Mouse (Mus musculus): ENCODE measurements around the gene Casq1. TPM values are rescaled to one million over a fixed set of nuclear protein-coding genes. Genes with fewer than 3 reads are reported as not detected.

Gene Casq1
- polyA plus RNA-seq, 1 experiment = not detected

DNA sequence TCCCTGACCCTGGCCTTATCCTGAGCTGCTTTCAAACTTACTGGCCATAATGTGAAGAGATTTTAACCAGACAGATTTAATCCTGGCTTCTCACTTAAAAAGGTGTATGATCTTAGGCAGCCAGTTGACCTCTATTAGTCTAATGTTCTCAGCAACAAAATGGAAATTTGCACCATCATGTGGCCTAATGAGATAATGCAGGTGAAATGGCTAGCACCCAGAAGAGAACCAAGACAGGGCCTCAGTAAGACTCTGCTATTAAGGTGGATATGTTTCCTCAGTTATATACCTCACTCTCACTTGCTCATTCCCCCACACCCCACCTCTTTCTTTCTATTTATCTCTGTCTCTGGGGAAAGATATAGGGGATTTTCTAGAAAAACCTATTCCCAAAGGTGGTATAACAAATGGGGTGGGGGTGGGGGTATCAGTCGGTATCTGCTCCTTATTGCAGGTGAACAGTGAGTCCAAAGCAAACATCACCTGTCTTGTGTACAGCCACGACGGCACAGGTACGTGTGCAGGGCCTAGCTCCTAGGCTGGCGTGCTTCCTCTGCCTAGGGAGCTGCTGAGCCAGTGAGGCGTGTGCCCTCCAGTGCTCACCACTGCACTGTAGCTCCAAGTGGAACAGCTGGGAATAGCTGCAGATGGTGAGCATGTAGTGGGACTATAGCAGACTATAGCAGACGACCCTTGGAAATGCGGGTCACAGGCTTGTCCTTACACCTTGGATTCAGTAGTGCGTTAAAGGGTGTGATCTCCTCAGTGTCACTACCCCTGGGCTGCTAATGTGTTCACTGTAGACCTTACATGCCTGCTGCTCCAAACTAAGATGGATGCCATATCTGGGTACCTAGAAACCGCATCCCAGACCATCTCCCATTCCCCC lies 33.0 kb downstream of the Casq1 start:
- Histone ChIP-seq H3K27ac (ENCODE audit: insufficient read depth, low read length) (no peak overlapping the region), H3K4me3 (ENCODE audit: insufficient read depth, low read length) (no peak overlapping the region), H3K4me1 (ENCODE audit: control insufficient read depth, insufficient read depth, low read length) (no peaks in the 10 kb centered on the region)
- TF ChIP-seq POLR2A (IDR thresholded peaks at IDR 0.05; ENCODE audit: low read depth, low read length) = no peak
- no peak for TF ChIP-seq CTCF (IDR thresholded peaks at IDR 0.05; ENCODE audit: borderline replicate concordance, insufficient read depth, low read length)

- Histone ChIP-seq H3K27ac (ENCODE audit: insufficient read depth, low read length) (no peak overlapping the region), H3K4me3 (ENCODE audit: insufficient read depth, low read length) (no peak overlapping the region), H3K4me1 (ENCODE audit: control insufficient read depth, insufficient read depth, low read length) (no peaks in the 10 kb centered on the region)
- TF ChIP-seq CTCF (IDR thresholded peaks at IDR 0.05; ENCODE audit: borderline replicate concordance, insufficient read depth, low read length) = no peak
- TF ChIP-seq POLR2A (IDR thresholded peaks at IDR 0.05; ENCODE audit: low read depth, low read length) = no peak
Observed at GRCm38 (mm10) chr1:172183915-172184314, 35.8 kb downstream of the Casq1 start.

DNA sequence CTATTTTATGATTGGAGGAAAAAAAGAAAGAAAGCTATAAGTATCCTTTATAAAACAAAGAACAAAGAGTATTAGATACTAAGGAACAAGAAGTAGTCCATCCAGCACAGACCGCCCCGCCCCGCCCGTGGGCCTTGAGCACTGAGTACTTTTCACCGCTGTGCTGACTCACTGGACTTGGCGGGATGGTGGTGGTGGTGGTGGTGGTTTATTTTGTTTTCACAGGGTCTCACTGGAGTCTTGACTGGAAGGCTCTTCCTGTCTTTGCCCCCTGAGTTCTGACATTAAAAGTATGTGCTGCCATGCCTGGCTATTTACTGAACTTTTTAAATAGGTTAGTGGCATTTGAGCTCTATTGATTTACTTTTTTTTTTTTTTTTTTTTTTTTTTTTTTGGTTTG lies 36.6 kb downstream of the Casq1 start:
- Histone ChIP-seq H3K4me1 (ENCODE audit: control insufficient read depth, insufficient read depth, low read length) (no peaks in the 10 kb centered on the region), H3K27ac (ENCODE audit: insufficient read depth, low read length) (no peak overlapping the region), H3K4me3 (ENCODE audit: insufficient read depth, low read length) (no peak overlapping the region)
- TF ChIP-seq CTCF (IDR thresholded peaks at IDR 0.05; ENCODE audit: borderline replicate concordance, insufficient read depth, low read length) = no peak
- TF ChIP-seq POLR2A (IDR thresholded peaks at IDR 0.05; ENCODE audit: low read depth, low read length) = no peak

DNA sequence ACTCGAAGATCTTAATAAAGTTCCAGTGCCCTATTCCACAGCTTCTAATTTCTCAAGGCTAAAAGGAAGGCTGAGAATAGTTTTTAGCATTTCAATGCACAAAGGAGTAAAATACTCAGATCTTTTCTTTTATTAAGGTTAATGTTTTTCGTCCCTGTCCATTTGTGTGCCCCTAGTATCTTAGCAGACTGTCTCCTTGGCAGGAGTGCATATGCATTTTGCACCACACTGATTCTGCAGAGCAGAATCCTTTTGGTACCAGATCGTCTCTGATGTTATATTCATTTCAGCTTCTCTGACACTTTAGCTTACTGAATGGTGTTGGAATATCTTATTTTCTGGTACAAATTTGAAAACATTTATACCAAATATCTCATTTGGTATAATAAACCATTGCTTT lies 37.9 kb downstream of the Casq1 start:
- H3K4me1 ChIP-seq (ENCODE audit: control insufficient read depth, insufficient read depth, low read length) = no peaks in the 10 kb centered on the region
- H3K4me3 ChIP-seq (ENCODE audit: insufficient read depth, low read length) = no peak overlapping the region
- TF ChIP-seq CTCF (IDR thresholded peaks at IDR 0.05; ENCODE audit: borderline replicate concordance, insufficient read depth, low read length) = no peak
- no peak for TF ChIP-seq POLR2A (IDR thresholded peaks at IDR 0.05; ENCODE audit: low read depth, low read length)
- H3K27ac ChIP-seq (ENCODE audit: insufficient read depth, low read length) = no peak overlapping the region

- Histone ChIP-seq H3K27ac (ENCODE audit: insufficient read depth, low read length) (no peak overlapping the region), H3K4me1 (ENCODE audit: control insufficient read depth, insufficient read depth, low read length) (no peaks in the 10 kb centered on the region), H3K4me3 (ENCODE audit: insufficient read depth, low read length) (no peak overlapping the region)
- TF ChIP-seq CTCF (IDR thresholded peaks at IDR 0.05; ENCODE audit: borderline replicate concordance, insufficient read depth, low read length) (no peak), POLR2A (IDR thresholded peaks at IDR 0.05; ENCODE audit: low read depth, low read length) (no peak)
Observed at GRCm38 (mm10) chr1:172180881-172181280, 38.8 kb downstream of the Casq1 start.

- H3K27ac ChIP-seq (ENCODE audit: insufficient read depth, low read length) = no peak overlapping the region
- TF ChIP-seq POLR2A (IDR thresholded peaks at IDR 0.05; ENCODE audit: low read depth, low read length) (no peak), CTCF (IDR thresholded peaks at IDR 0.05; ENCODE audit: borderline replicate concordance, insufficient read depth, low read length) (no peak)
Observed at GRCm38 (mm10) chr1:172179102-172179501, 40.6 kb downstream of the Casq1 start.

GRCm38 (mm10) chr1:172177791-172178190 lies 41.9 kb downstream of the Casq1 start:
- Histone ChIP-seq H3K4me1 (ENCODE audit: control insufficient read depth, insufficient read depth, low read length) (no peaks in the 10 kb centered on the region), H3K4me3 (ENCODE audit: insufficient read depth, low read length) (no peak overlapping the region), H3K27ac (ENCODE audit: insufficient read depth, low read length) (no peak overlapping the region)
- no peak for TF ChIP-seq CTCF (IDR thresholded peaks at IDR 0.05; ENCODE audit: borderline replicate concordance, insufficient read depth, low read length)
- TF ChIP-seq POLR2A (IDR thresholded peaks at IDR 0.05; ENCODE audit: low read depth, low read length) = no peak

More at GRCm38 (mm10) chr1:172179102-172179501, 40.6 kb downstream of the Casq1 start:
- Histone ChIP-seq H3K4me3 (ENCODE audit: insufficient read depth, low read length) (no peak overlapping the region), H3K4me1 (ENCODE audit: control insufficient read depth, insufficient read depth, low read length) (no peaks in the 10 kb centered on the region)

- TF ChIP-seq CTCF (IDR thresholded peaks at IDR 0.05; ENCODE audit: borderline replicate concordance, insufficient read depth, low read length) (no peak), POLR2A (IDR thresholded peaks at IDR 0.05; ENCODE audit: low read depth, low read length) (no peak)
- no peaks in the 10 kb centered on the region for H3K4me1 ChIP-seq (ENCODE audit: control insufficient read depth, insufficient read depth, low read length)
- no peak overlapping the region for H3K4me3 ChIP-seq (ENCODE audit: insufficient read depth, low read length)
- no peak overlapping the region for H3K27ac ChIP-seq (ENCODE audit: insufficient read depth, low read length)
Observed at GRCm38 (mm10) chr1:172173181-172173580, 46.5 kb downstream of the Casq1 start.

- no peak for TF ChIP-seq CTCF (IDR thresholded peaks at IDR 0.05; ENCODE audit: borderline replicate concordance, insufficient read depth, low read length)
- TF ChIP-seq POLR2A (IDR thresholded peaks at IDR 0.05; ENCODE audit: low read depth, low read length) = no peak
- no peaks in the 10 kb centered on the region for H3K4me1 ChIP-seq (ENCODE audit: control insufficient read depth, insufficient read depth, low read length)
- no peak overlapping the region for H3K27ac ChIP-seq (ENCODE audit: insufficient read depth, low read length)
- no peak overlapping the region for H3K4me3 ChIP-seq (ENCODE audit: insufficient read depth, low read length)
Observed at GRCm38 (mm10) chr1:172172381-172172780, 47.3 kb downstream of the Casq1 start.

DNA sequence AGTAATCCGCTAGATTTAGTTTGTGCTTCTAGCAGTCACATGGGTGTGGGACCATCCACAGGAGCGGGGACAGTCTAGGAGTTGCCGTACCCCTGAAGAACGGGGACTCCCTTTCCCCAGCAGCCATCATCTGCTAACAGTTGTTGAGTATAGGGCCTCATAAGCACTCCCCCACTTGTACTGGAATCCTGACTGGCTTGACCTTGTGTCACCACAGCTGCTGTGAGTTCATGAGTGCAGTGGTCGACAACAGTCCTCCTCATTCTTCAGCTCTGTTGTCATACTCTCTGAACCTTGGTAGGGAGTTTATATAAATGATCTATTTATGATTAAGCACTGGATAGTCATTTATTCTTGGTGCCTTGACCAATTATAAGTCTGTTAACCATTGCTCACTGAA lies 49.9 kb downstream of the Casq1 start:
- H3K4me3 ChIP-seq (ENCODE audit: insufficient read depth, low read length) = no peak overlapping the region
- TF ChIP-seq CTCF (IDR thresholded peaks at IDR 0.05; ENCODE audit: borderline replicate concordance, insufficient read depth, low read length) (no peak), POLR2A (IDR thresholded peaks at IDR 0.05; ENCODE audit: low read depth, low read length) (no peak)
- no peaks in the 10 kb centered on the region for H3K4me1 ChIP-seq (ENCODE audit: control insufficient read depth, insufficient read depth, low read length)
- H3K27ac ChIP-seq (ENCODE audit: insufficient read depth, low read length) = no peak overlapping the region
